8 mouse cellular contexts compared by ENCODE assay signal in the genomic region with DNA sequence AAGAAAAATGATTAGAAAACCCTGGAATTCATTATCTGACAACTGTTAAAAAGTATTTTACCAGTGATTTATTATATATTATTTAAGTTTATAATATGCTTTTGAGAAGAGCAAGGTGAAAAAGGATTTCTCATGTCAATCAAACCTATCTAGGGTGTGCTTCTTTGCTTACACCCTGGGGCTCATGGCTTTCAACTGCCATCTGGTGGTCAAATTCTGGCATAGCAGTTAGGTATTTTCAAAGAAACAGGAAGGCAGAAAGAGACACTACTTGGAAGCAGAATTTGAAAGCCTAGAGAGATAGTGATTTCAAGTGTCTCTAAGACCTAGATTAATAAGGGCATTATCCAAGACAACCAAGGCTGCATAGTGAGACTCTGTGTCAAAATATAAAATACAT.
DNase-seq lines count a peak whose midpoint lies in the region; ATAC-seq and TF ChIP-seq lines count a peak whose summit lies in the region.

No protein-coding gene starts in this region.

- no peak overlapping the region for H3K27ac ChIP-seq in liver, embryonic 14.5 days
- H3K27ac ChIP-seq in midbrain, embryonic 14.5 days (replicated peaks; ENCODE audit: low read depth, low read length), result no peak overlapping the region

- peak; percentile 58 for TF ChIP-seq CTCF in liver, embryonic 14.5 days (IDR thresholded peaks at IDR 0.05; ENCODE audit: low read depth)

- H3K4me2 ChIP-seq in liver, embryonic 14.5 days (ENCODE audit: low read depth), result no peak overlapping the region
- no peak overlapping the region for H3K4me2 ChIP-seq in midbrain, embryonic 14.5 days (ENCODE audit: low read length)

- ATAC-seq in liver, embryonic 14.5 days (ENCODE audit: insufficient read depth), result no peak
- ATAC-seq in midbrain, embryonic 14.5 days (ENCODE audit: low FRiP score, low TSS enrichment), result no peak
- no peak for ATAC-seq in erythroid progenitor cell, adult 5-6 weeks (replicated peaks; ENCODE audit: low FRiP score, poor library complexity, severe bottlenecking)

- no peak overlapping the region for H3K9ac ChIP-seq in liver, embryonic 14.5 days (replicated peaks)
- no peak overlapping the region for H3K9ac ChIP-seq in midbrain, embryonic 14.5 days (replicated peaks; ENCODE audit: low read length)

- H3K4me3 ChIP-seq in liver, embryonic 14.5 days (ENCODE audit: insufficient read depth in 1 of 2, low read depth in 2 of 2, low read length in 2 of 2), result no peak overlapping the region
- no peak overlapping the region for H3K4me3 ChIP-seq in midbrain, embryonic 14.5 days (replicated peaks; ENCODE audit: low read depth, low read length)

- H3K27me3 ChIP-seq in liver, embryonic 14.5 days (ENCODE audit: control insufficient read depth, insufficient read depth, low read length), result no peaks in the 10 kb centered on the region
- H3K27me3 ChIP-seq in midbrain, embryonic 14.5 days (ENCODE audit: control insufficient read depth, insufficient read depth, low read length), result no peaks in the 10 kb centered on the region

- peak; percentile 13 for DNase-seq in cerebellum, adult 9-10 months
- DNase-seq in cerebellum, adult 9-11 months, result no peak
- DNase-seq in liver, embryonic 14.5 days (ENCODE audit: low read depth in 3 of 3, low spot score in 3 of 3), result peak in 2 of 3 experiments; percentile 0 to 1
- no peak for DNase-seq in liver
- peak; percentile 1 to 8 for DNase-seq in adrenal gland, postnatal 36 days
- peak; percentile 13 for DNase-seq in heart, postnatal 4 days
- peak; percentile 68 for DNase-seq in midbrain, embryonic 14.5 days

- no peaks in the 10 kb centered on the region for H3K4me1 ChIP-seq in liver, embryonic 14.5 days (replicated peaks; ENCODE audit: control insufficient read depth in 2 of 2, insufficient read depth in 2 of 2, low read length in 1 of 2)
- H3K4me1 ChIP-seq in midbrain, embryonic 14.5 days (ENCODE audit: control insufficient read depth, insufficient read depth, low read length), result no peaks in the 10 kb centered on the region

- no peaks in the 10 kb centered on the region for H3K36me3 ChIP-seq in liver, embryonic 14.5 days (replicated peaks; ENCODE audit: control insufficient read depth, insufficient read depth, low read depth)
- no peaks in the 10 kb centered on the region for H3K36me3 ChIP-seq in midbrain, embryonic 14.5 days (ENCODE audit: control insufficient read depth, insufficient read depth, low read length)

- no peak for TF ChIP-seq EP300 in liver, embryonic 14.5 days (IDR thresholded peaks at IDR 0.05; ENCODE audit: low read depth)

- H3K9me3 ChIP-seq in liver, embryonic 14.5 days (ENCODE audit: control insufficient read depth, low read length), result no peaks in the 10 kb centered on the region
- H3K9me3 ChIP-seq in midbrain, embryonic 14.5 days (ENCODE audit: control insufficient read depth, low read length), result no peaks in the 10 kb centered on the region

Comparison
In these comparisons a context has a peak if more than half of its experiments do, and no peak if none do; other contexts are left out.
1. DNase-seq: peak in cerebellum, adult 9-10 months (single experiment), liver, embryonic 14.5 days (2 of 3), adrenal gland, postnatal 36 days (2 of 2), heart, postnatal 4 days (single experiment) and midbrain, embryonic 14.5 days (single experiment); none in cerebellum, adult 9-11 months (single experiment) and liver (single experiment).